Mouse (Mus musculus): ENCODE data around the gene Chpt1. TPM values are rescaled to one million over a fixed set of nuclear protein-coding genes. Genes with fewer than 3 reads are reported as not detected.
"Not testable (repeated sequence)": the region's sequence is repeated elsewhere in the genome, so short reads cannot be mapped to it uniquely, and the experiment has no call there.

The Chpt1 gene
- polyA plus RNA-seq, 1 experiment from 2014 or later = 219 TPM

- WGBS = 54% methylated on average over 7 of the region's 7 CpGs
- Histone ChIP-seq H3K9me3 (no peaks in the 10 kb centered on the region), H3K27ac (no peak overlapping the region), H3K27me3 (replicated peaks) (no peaks in the 10 kb centered on the region), H3K4me1 (replicated peaks) (0 out of 2 replicates have a peak, but pooled peaks cover 15% of the 10 kb centered on the region), H3K9ac (no peak overlapping the region), H3K4me3 (replicated peaks) (no peak overlapping the region), H3K4me2 (replicated peaks) (no peak overlapping the region), H3K36me3 (no peaks in the 10 kb centered on the region)
- peak; percentile 37; the same call in 1 of the 2 replicates for ATAC-seq
Observed at GRCm38 (mm10) chr10:88491632-88492031, 12.2 kb downstream of the Chpt1 start.

- Histone ChIP-seq H3K27ac (no peak overlapping the region), H3K9ac (no peak overlapping the region), H3K36me3 (peaks cover 4% of the 10 kb centered on the region; the same call in 1 of the 2 replicates), H3K27me3 (replicated peaks) (no peaks in the 10 kb centered on the region), H3K4me3 (replicated peaks) (no peak overlapping the region), H3K4me2 (replicated peaks) (no peak overlapping the region), H3K9me3 (no peaks in the 10 kb centered on the region), H3K4me1 (replicated peaks) (0 out of 2 replicates have a peak, but pooled peaks cover 4% of the 10 kb centered on the region)
- 89% methylated on average over 5 of the region's 5 CpGs for WGBS
- ATAC-seq = no peak
Observed at GRCm38 (mm10) chr10:88488629-88489028, 15.2 kb downstream of the Chpt1 start.

GRCm38 (mm10) chr10:88482866-88483265 lies 21.0 kb downstream of the Chpt1 start:
- not testable (repeated sequence) for ATAC-seq; H3K36me3 ChIP-seq; H3K27ac ChIP-seq; H3K4me2 ChIP-seq (replicated peaks); H3K27me3 ChIP-seq (replicated peaks); H3K4me1 ChIP-seq (replicated peaks); H3K4me3 ChIP-seq (replicated peaks); H3K9ac ChIP-seq; H3K9me3 ChIP-seq
- 89% methylated on average over 10 of the region's 10 CpGs for WGBS

GRCm38 (mm10) chr10:88460122-88460820 lies 43.6 kb downstream of the Chpt1 start:
- H3K9me3 ChIP-seq = no peaks in the 10 kb centered on the region
- H3K4me1 ChIP-seq (replicated peaks) = no peaks in the 10 kb centered on the region
- WGBS = 74% methylated on average over 18 of the region's 18 CpGs
- no peaks in the 10 kb centered on the region for H3K36me3 ChIP-seq
- H3K27ac ChIP-seq = no peak overlapping the region
- H3K9ac ChIP-seq = no peak overlapping the region
- peak; percentile 51 for ATAC-seq
- no peak overlapping the region for H3K4me3 ChIP-seq (replicated peaks)
- H3K27me3 ChIP-seq (replicated peaks) = no peaks in the 10 kb centered on the region
- H3K4me2 ChIP-seq (replicated peaks) = no peak overlapping the region

GRCm38 (mm10) chr10:88459502-88459992 lies 44.3 kb downstream of the Chpt1 start, which contains the start of gene Sycp3:
Gene Sycp3 (plus strand): TSS chr10:88459569.
- no peak within 1 kb of the TSS for H3K27ac ChIP-seq
- no peaks in the 10 kb centered on the region for H3K27me3 ChIP-seq (replicated peaks)
- no peak within 1 kb of the TSS for H3K4me3 ChIP-seq (replicated peaks)
- ATAC-seq = no peak
- H3K36me3 ChIP-seq = no peaks in the 10 kb centered on the region
- no peaks in the 10 kb centered on the region for H3K4me1 ChIP-seq (replicated peaks)
- WGBS = 82% methylated on average over 33 of the region's 33 CpGs
- H3K9me3 ChIP-seq = no peaks in the 10 kb centered on the region
- H3K9ac ChIP-seq = no peak within 1 kb of the TSS
- no peak within 1 kb of the TSS for H3K4me2 ChIP-seq (replicated peaks)

GRCm38 (mm10) chr10:88457816-88458215 lies 46.1 kb downstream of the Chpt1 start:
- H3K9ac ChIP-seq = no peak overlapping the region
- no peaks in the 10 kb centered on the region for H3K36me3 ChIP-seq
- H3K4me3 ChIP-seq (replicated peaks) = no peak overlapping the region
- no peaks in the 10 kb centered on the region for H3K4me1 ChIP-seq (replicated peaks)
- ATAC-seq = no peak
- H3K4me2 ChIP-seq (replicated peaks) = peak overlapping the region; percentile 24
- 31% methylated on average over 6 of the region's 6 CpGs for WGBS
- H3K27me3 ChIP-seq (replicated peaks) = no peaks in the 10 kb centered on the region
- no peaks in the 10 kb centered on the region for H3K9me3 ChIP-seq
- no peak overlapping the region for H3K27ac ChIP-seq

GRCm38 (mm10) chr10:88451990-88452389 lies 51.9 kb downstream of the Chpt1 start:
- Histone ChIP-seq H3K36me3 (no peaks in the 10 kb centered on the region), H3K27me3 (replicated peaks) (no peaks in the 10 kb centered on the region), H3K27ac (no peak overlapping the region), H3K4me3 (replicated peaks) (no peak overlapping the region), H3K4me1 (replicated peaks) (no peaks in the 10 kb centered on the region), H3K9me3 (no peaks in the 10 kb centered on the region), H3K9ac (no peak overlapping the region), H3K4me2 (replicated peaks) (no peak overlapping the region)
- no peak for ATAC-seq
- 82% methylated on average over 6 of the region's 6 CpGs for WGBS

GRCm38 (mm10) chr10:88451221-88451620 lies 52.7 kb downstream of the Chpt1 start:
- no peak overlapping the region for H3K9ac ChIP-seq
- ATAC-seq = no peak
- H3K4me1 ChIP-seq (replicated peaks) = no peaks in the 10 kb centered on the region
- no peaks in the 10 kb centered on the region for H3K9me3 ChIP-seq
- H3K36me3 ChIP-seq = no peaks in the 10 kb centered on the region
- 78% methylated on average over 2 of the region's 2 CpGs for WGBS
- H3K27me3 ChIP-seq (replicated peaks) = no peaks in the 10 kb centered on the region
- H3K4me3 ChIP-seq (replicated peaks) = no peak overlapping the region
- H3K27ac ChIP-seq = no peak overlapping the region
- no peak overlapping the region for H3K4me2 ChIP-seq (replicated peaks)

GRCm38 (mm10) chr10:88441224-88441623 lies 62.6 kb downstream of the Chpt1 start:
- no peaks in the 10 kb centered on the region for H3K27me3 ChIP-seq (replicated peaks)
- H3K9ac ChIP-seq = no peak overlapping the region
- H3K36me3 ChIP-seq = 0 out of 2 replicates have a peak, but pooled peaks cover 8% of the 10 kb centered on the region
- H3K4me2 ChIP-seq (replicated peaks) = no peak overlapping the region
- no peak overlapping the region for H3K27ac ChIP-seq
- no peak overlapping the region for H3K4me3 ChIP-seq (replicated peaks)
- WGBS = 82% methylated on average over 6 of the region's 6 CpGs
- no peaks in the 10 kb centered on the region for H3K9me3 ChIP-seq
- no peak for ATAC-seq
- H3K4me1 ChIP-seq (replicated peaks) = no peaks in the 10 kb centered on the region

GRCm38 (mm10) chr10:88427998-88428397 lies 75.9 kb downstream of the Chpt1 start:
- WGBS = 89% methylated on average over 6 of the region's 6 CpGs
- Histone ChIP-seq H3K9me3 (no peaks in the 10 kb centered on the region), H3K36me3 (0 out of 2 replicates have a peak, but pooled peaks cover 9% of the 10 kb centered on the region), H3K27ac (no peak overlapping the region), H3K4me3 (replicated peaks) (no peak overlapping the region), H3K9ac (no peak overlapping the region), H3K4me1 (replicated peaks) (no peaks in the 10 kb centered on the region), H3K27me3 (replicated peaks) (no peaks in the 10 kb centered on the region), H3K4me2 (replicated peaks) (no peak overlapping the region)
- no peak for ATAC-seq

- Histone ChIP-seq H3K9ac (no peak overlapping the region), H3K4me2 (replicated peaks) (no peak overlapping the region)
- 60% methylated on average over 5 of the region's 5 CpGs for WGBS
Observed at GRCm38 (mm10) chr10:88426896-88427295, 77.0 kb downstream of the Chpt1 start.

GRCm38 (mm10) chr10:88426158-88426816 lies 77.6 kb downstream of the Chpt1 start:
- no peaks in the 10 kb centered on the region for H3K27me3 ChIP-seq (replicated peaks)
- no peak overlapping the region for H3K4me3 ChIP-seq (replicated peaks)
- H3K4me2 ChIP-seq (replicated peaks) = no peak overlapping the region
- H3K4me1 ChIP-seq (replicated peaks) = no peaks in the 10 kb centered on the region
- H3K9ac ChIP-seq = no peak overlapping the region
- H3K36me3 ChIP-seq = 0 out of 2 replicates have a peak, but pooled peaks cover 9% of the 10 kb centered on the region
- ATAC-seq = peak; percentile 76; the same call in 1 of the 2 replicates
- H3K9me3 ChIP-seq = no peaks in the 10 kb centered on the region
- WGBS = 94% methylated on average over 2 of the region's 2 CpGs
- no peak overlapping the region for H3K27ac ChIP-seq

More at GRCm38 (mm10) chr10:88426896-88427295, 77.0 kb downstream of the Chpt1 start:
- Histone ChIP-seq H3K4me1 (replicated peaks) (no peaks in the 10 kb centered on the region), H3K4me3 (replicated peaks) (no peak overlapping the region), H3K27ac (no peak overlapping the region), H3K9me3 (no peaks in the 10 kb centered on the region), H3K36me3 (0 out of 2 replicates have a peak, but pooled peaks cover 9% of the 10 kb centered on the region), H3K27me3 (replicated peaks) (no peaks in the 10 kb centered on the region)
- ATAC-seq = peak; percentile 26; the same call in 1 of the 2 replicates
